Mouse (Mus musculus): Measurements from ENCODE around the gene Fadd. TPM values are rescaled to one million over a fixed set of nuclear protein-coding genes. Genes with fewer than 3 reads are reported as not detected.

Gene Fadd
- polyA plus RNA-seq, 3 experiments from 2014 or later: 6.0 to 7.9 (median 7.1) TPM

DNA sequence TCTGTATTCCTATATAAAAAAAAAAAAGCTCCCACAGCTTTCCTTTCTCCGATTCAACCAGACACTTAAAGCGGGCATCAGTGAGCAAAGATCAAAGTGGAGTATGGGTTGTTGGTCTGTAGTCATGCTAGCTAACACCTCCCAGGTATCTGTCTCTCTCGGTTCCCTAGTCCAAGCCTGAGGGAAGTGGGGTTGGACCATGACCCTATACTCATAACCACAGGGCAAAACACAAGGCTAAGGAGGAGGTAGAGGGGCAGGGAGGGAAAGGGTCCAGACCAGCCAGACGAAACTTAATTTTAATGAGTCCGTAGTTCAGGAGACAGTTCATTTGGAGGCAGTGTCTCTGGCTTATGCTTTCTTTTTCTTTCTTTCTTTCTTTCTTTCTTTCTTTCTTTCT is 10.0 kb downstream of the Fadd start:
- ATAC-seq: no peak

- no peak for ATAC-seq
These were observed 10.7 kb downstream of the Fadd start for GRCm38 (mm10) chr7:144571598-144571997.

DNA sequence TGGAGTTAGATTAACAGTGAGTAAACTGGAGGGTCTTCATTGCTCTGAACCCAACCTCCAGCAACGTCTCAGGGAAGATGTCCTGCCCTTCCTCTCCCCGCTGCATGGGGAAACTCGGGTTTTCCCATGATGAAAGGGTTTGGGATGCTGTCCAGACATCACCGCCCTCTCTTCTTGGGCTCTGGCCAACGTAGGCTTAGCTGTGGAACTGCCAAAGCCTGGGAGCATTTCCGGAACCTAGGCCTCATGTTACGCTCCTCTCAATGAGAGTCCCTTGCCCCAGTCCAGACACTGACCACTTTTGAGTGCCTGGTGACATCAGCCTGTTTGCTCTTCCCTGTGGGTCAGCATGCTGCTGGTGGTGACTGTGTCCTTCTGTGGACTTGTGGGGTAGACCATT is 12.8 kb downstream of the Fadd start:
- ATAC-seq: no peak

GRCm38 (mm10) chr7:144568091-144568490 is 14.2 kb downstream of the Fadd start:
- no peak for ATAC-seq

GRCm38 (mm10) chr7:144566921-144567682 is 15.2 kb downstream of the Fadd start:
- no peak for ATAC-seq

GRCm38 (mm10) chr7:144563456-144564155 is 18.7 kb downstream of the Fadd start:
- ATAC-seq: no peak

DNA sequence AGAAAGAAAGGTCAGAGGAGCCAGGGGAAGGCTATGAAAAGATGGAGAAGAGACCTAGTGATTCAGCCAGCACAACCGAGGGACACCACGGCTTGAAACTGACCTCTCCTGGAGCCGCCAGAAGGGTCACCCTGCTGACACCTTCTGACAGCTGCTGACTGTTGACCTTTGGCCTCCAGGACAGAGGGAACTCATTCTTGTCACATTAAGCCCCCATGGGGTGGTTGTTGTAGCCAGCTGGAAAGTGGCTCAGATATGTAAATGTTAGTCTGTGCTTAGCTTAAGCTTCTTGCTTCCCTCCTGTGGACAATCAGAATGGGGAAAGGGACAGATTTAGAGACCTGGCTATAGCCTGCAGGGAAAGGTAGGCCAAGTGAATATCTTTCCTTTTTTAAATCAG is 20.2 kb downstream of the Fadd start:
- no peak for ATAC-seq

GRCm38 (mm10) chr7:144560594-144560993 is 21.7 kb downstream of the Fadd start:
- ATAC-seq: peak; percentile 95

DNA sequence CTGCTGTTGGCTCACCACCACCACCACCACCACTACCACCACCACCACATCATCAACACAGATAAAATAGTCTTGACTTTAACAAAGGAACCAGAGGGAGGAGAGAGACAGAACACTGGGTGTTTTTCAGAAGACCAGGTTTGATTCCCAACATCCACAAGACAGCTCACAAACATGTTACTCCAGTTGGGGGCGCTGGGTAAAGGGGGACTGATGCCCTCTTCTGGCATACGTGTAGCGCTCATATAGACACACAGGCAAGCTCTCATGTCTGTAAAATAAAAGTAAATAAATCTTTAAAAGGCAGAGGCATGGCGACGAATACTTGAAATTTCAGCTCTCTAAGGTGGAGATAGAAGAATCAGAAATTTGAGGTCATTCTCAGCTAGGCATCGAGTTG is 23.7 kb downstream of the Fadd start:
- ATAC-seq: no peak

GRCm38 (mm10) chr7:144554123-144554472 is 28.2 kb downstream of the Fadd start:
- ATAC-seq: no peak

DNA sequence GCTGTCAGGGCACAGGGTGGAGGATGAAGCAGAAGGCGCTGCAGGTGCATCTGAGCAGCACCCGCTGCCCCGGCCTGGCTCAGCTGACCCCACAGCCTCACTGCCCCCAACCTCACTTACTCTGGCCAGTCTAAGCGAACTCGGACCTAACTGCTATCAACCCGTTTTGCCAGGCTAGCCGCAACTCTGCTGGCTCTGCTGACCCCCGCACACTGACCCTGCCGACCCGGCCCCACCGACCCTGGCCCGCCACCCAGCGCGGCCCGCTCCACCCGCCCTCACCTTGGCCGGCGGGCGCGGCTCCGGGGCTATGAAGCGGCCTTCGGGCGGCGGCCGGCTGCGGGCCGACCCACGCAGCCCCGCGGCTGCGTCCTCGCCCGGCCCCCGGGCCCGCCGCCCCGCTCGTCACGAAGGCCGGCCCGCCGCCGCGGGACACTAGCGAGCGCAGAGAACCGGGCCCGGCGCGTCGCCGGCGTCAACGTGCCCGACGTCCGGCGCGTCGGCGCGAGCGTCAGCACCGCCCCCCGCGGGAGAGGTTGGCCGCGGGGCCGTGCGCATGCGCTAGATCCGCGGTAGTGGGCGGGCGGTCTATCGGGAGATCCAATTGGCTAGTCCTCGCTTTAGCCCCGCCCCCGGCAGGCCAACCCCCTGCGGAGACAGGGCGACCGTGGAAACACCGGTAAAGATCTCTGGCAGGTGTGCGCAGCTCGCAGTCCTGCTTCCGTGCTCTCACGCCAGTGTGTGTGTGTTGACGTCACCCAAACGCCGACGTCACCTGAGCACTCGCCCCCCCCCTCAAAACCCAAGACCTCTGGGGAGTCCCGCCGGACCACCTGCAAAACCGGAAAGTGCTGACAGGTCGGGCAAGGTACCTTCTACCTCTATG is 28.8 kb downstream of the Fadd start, which contains the start of gene Ppfia1:
Gene Ppfia1, minus strand, starts transcription at position 493 of the 886 bp plus-strand sequence.
- peak; percentile 99 for ATAC-seq

DNA sequence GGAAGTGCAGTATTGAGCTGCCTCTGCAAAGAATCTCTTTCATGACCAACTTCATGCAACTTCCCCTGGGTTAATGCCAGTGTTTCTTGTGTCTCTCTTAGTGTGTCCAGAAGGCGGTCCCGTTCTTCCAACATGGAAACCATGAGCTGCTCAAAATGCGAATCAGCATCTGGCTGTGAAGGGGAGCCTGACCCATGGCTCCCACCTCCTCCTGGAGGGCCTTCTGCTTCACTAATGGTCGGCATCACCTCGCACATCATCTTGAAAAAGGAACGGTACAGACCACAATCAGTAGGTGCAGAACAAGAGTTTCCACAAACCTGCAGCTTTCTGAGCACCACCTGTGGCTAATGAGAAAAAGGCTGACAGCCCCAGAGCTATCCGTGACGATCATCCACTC is 30.0 kb downstream of the Fadd start:
- ATAC-seq: no peak

DNA sequence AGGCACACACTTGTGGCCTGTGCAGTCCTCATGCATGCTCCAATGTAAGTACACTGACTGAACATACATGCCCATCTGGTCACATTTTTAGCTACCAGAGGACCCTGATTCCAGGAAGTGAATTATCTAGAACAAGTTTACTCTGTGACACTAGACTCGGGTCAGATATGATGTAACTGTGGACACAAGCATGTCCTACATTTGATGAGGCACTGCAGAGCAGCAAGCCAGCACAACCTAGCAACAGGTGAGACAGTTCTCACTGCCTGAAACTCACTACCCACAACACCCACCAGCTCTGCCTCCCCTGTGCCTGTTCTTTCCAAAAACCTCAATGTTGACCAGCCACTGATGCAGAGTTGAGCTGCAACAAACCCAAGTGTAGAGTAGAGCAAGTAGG is 31.5 kb downstream of the Fadd start:
- ATAC-seq: no peak

DNA sequence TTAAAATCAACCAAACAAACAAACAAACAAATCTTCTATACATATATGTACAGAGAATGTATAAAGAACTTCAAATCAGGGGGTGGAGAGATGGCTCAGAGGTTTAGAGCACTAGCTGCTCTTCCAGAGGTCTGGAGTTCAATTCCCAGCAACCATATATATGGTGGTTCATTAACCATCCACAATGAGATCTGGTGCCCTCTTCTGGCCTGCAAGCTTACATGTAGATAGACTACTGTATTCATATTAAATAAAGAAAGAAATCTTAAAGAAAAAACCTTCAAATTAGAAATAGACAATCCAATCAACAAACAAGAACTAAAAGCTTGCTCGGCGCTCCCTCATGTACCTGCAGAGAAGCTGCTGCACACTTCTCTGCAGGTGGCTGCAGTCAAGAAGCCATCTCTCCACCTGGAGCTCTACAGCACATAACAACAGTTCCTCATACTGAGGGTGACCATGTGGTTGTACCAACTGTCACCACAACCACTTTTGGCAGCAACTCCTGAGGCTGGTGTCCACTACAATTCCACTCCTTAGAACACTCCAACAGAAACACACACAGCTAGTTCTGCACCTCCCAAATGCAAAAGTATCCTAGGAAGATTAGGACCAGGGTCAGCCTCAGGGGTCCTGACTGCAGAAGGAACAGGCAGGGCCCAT is 32.2 kb downstream of the Fadd start:
- no peak for ATAC-seq

- no peak for ATAC-seq
These were observed 37.0 kb downstream of the Fadd start for GRCm38 (mm10) chr7:144545231-144545630.

DNA sequence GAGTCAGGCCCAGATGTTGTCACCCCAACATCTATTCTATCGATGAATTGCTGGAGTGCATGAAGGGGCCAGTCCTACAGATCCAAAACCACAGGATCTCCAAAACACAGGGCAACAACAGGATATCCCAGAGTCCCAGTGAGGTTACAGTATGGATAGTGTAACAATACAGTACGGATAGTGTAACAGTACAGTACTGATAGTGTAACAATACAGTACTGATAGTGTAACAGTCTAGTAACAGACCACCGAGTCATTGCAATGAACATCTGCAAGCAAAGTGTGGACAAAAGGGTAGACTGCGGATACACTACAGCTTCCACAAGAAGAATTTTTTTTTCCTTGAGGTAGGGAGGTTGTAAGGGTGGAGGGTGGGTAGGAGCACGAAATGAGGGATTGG is 40.9 kb downstream of the Fadd start:
- no peak for ATAC-seq

GRCm38 (mm10) chr7:144539146-144539545 is 43.1 kb downstream of the Fadd start:
- no peak for ATAC-seq

DNA sequence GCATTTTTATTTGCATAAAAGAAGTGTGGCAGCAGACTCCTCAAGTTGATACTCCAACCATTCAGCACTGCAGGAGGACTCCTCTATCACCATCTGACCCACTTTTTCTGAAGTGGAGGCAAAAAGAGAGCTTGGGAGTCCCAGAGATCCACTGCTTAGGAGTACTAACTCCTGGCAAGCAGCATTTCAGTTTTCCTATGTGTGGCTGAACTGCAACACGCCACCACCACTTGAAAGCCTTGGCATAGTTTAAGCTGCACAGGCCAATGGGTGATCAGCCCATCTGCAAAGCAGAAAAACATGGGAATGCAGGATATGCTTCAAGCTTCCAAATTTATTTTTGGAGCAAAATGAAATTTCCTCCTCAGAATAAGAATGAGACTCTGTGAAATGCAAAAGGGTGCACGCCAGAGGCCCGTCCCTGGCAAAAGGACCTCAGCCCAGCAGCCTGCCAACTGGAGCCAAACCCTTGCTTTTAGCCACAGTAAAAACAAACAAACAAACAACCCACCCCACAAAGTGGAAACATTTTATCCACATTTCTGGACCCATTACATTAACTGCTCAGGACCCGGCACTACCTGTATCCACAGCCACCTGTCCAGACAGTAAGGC is 44.1 kb downstream of the Fadd start:
- ATAC-seq: no peak

DNA sequence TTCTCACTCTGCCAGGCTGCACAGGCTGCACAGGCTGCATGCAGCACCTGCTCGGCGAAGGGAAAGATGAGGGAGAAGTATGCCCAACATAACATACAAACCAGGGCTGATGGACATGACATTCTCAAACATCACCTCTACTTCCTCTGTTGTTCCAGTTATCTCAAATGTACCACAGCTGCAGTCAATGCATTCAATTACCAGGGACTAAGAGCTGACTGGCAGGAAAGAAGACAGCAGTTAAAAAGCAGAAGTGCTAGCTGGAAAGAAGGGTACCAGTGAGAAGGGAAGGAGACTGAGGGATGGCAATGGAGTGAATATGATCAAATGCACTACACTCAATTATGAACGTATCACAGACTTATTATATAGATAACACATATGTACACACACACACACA is 45.9 kb downstream of the Fadd start:
- ATAC-seq: no peak

GRCm38 (mm10) chr7:144534773-144535172 is 47.5 kb downstream of the Fadd start:
- ATAC-seq: no peak

- peak; percentile 32 for ATAC-seq
These were observed 50.5 kb downstream of the Fadd start for GRCm38 (mm10) chr7:144531585-144532378.
